Mouse (Mus musculus) macrophage (primary cell): ENCODE results near the gene Inpp5a. TPM values are rescaled to one million over a fixed set of nuclear protein-coding genes. Genes with fewer than 3 reads are reported as not detected.
"Not testable (repeated sequence)": the region's sequence is repeated elsewhere in the genome, so short reads cannot be mapped to it uniquely, and the experiment has no call there.

ENCODE experiments used
- H3K27ac ChIP-seq: fragments of 350-480 bp; formaldehyde crosslinking; 2 replicates; pipeline ENCODE4 v1.9.0; 2021
- H3K36me3 ChIP-seq: fragments of 350-480 bp; formaldehyde crosslinking; 2 replicates; pipeline ENCODE4 v1.9.0; 2021; ENCODE audit errors: inconsistent target
- H3K4me3 ChIP-seq: fragments of 350-480 bp; formaldehyde crosslinking; 2 replicates; pipeline ENCODE4 v1.9.0; 2021; ENCODE audit errors: inconsistent target
- H3K79me2 ChIP-seq: fragments of 350-480 bp; formaldehyde crosslinking; 2 replicates; pipeline ENCODE4 v1.9.0; 2021; ENCODE audit errors: inconsistent target
- WGBS: methylation state at CpG from one replicate; pipeline ENCODE4 v1.1.7; 2026; ENCODE audit warnings: inconsistent platforms; ENCODE audit not compliant: missing documents; 5-methylcytosine and 5-hydroxymethylcytosine counted together
- polyA plus RNA-seq: library from polyadenylated mRNA; stranded (reverse); fragments of 250-400 nt; gene quantifications from 3 replicates; pipeline ENCODE4 v1.2.4, GENCODE M21; 2018; ENCODE audit warnings: inconsistent platforms

Gene Inpp5a
- polyA plus RNA-seq, 1 experiment from 2014 or later = 13.1 TPM

GRCm38 (mm10) chr7:139401791-139402190, 12.9 kb downstream of the Inpp5a start:
- Histone ChIP-seq H3K27ac (no peak overlapping the region), H3K4me3 (no peak overlapping the region), H3K79me2 (peaks cover 49% of the 10 kb centered on the region; the same call in 1 of the 2 replicates), H3K36me3 (no peaks in the 10 kb centered on the region)
- 88% methylated on average over 8 of the region's 8 CpGs for WGBS

- Histone ChIP-seq H3K79me2 (peaks cover 41% of the 10 kb centered on the region; the same call in 1 of the 2 replicates), H3K4me3 (no peak overlapping the region), H3K27ac (no peak overlapping the region), H3K36me3 (no peaks in the 10 kb centered on the region)
- 12% methylated on average over 4 of the region's 4 CpGs for WGBS
These were observed 13.8 kb downstream of the Inpp5a start for GRCm38 (mm10) chr7:139402721-139403120.

- H3K79me2 ChIP-seq = peaks cover 25% of the 10 kb centered on the region; the same call in 1 of the 2 replicates
- WGBS = 86% methylated on average over 2 of the region's 2 CpGs
- H3K27ac ChIP-seq = no peak overlapping the region
- no peak overlapping the region for H3K4me3 ChIP-seq
- no peaks in the 10 kb centered on the region for H3K36me3 ChIP-seq
These were observed 17.7 kb downstream of the Inpp5a start for GRCm38 (mm10) chr7:139406581-139406980.

- no peak overlapping the region for H3K4me3 ChIP-seq
- no peak overlapping the region for H3K27ac ChIP-seq
- peaks cover 28% of the 10 kb centered on the region; the same call in 1 of the 2 replicates for H3K79me2 ChIP-seq
- H3K36me3 ChIP-seq = no peaks in the 10 kb centered on the region
These were observed 19.1 kb downstream of the Inpp5a start for GRCm38 (mm10) chr7:139407966-139408365.

- WGBS = 89% methylated on average over 5 of the region's 5 CpGs
- Histone ChIP-seq H3K79me2 (peaks cover 38% of the 10 kb centered on the region; the same call in 1 of the 2 replicates), H3K36me3 (no peaks in the 10 kb centered on the region)
These were observed 21.0 kb downstream of the Inpp5a start for GRCm38 (mm10) chr7:139409903-139410302.

GRCm38 (mm10) chr7:139412223-139412950, 23.5 kb downstream of the Inpp5a start:
- Histone ChIP-seq H3K79me2 (peaks cover 52% of the 10 kb centered on the region; the same call in 1 of the 2 replicates), H3K36me3 (no peaks in the 10 kb centered on the region), H3K4me3 (no peak overlapping the region), H3K27ac (no peak overlapping the region)
- WGBS = 16% methylated on average over 8 of the region's 8 CpGs

More at GRCm38 (mm10) chr7:139409903-139410302, 21.0 kb downstream of the Inpp5a start:
- H3K27ac ChIP-seq = no peak overlapping the region
- no peak overlapping the region for H3K4me3 ChIP-seq

GRCm38 (mm10) chr7:139413400-139413799, 24.5 kb downstream of the Inpp5a start:
- H3K79me2 ChIP-seq = peaks cover 63% of the 10 kb centered on the region; the same call in 1 of the 2 replicates
- 97% methylated on average over 3 of the region's 3 CpGs for WGBS
- no peaks in the 10 kb centered on the region for H3K36me3 ChIP-seq
- no peak overlapping the region for H3K27ac ChIP-seq
- H3K4me3 ChIP-seq = no peak overlapping the region

- H3K36me3 ChIP-seq = no peaks in the 10 kb centered on the region
- H3K4me3 ChIP-seq = no peak overlapping the region
- H3K79me2 ChIP-seq = peaks cover 64% of the 10 kb centered on the region; the same call in 1 of the 2 replicates
- H3K27ac ChIP-seq = no peak overlapping the region
These were observed 26.8 kb downstream of the Inpp5a start for GRCm38 (mm10) chr7:139415616-139416225.

GRCm38 (mm10) chr7:139418371-139418770, 29.5 kb downstream of the Inpp5a start:
- H3K36me3 ChIP-seq = no peaks in the 10 kb centered on the region
- no peak overlapping the region for H3K27ac ChIP-seq
- H3K79me2 ChIP-seq = peaks cover 50% of the 10 kb centered on the region; the same call in 1 of the 2 replicates
- no peak overlapping the region for H3K4me3 ChIP-seq
- WGBS = 100% methylated on average over 1 of the region's 1 CpGs

- Histone ChIP-seq H3K4me3 (no peak overlapping the region), H3K79me2 (peaks cover 11% of the 10 kb centered on the region; the same call in 1 of the 2 replicates), H3K27ac (no peak overlapping the region), H3K36me3 (no peaks in the 10 kb centered on the region)
- WGBS = 94% methylated on average over 6 of the region's 6 CpGs
These were observed 33.9 kb downstream of the Inpp5a start for GRCm38 (mm10) chr7:139422827-139423226.

- no peaks in the 10 kb centered on the region for H3K36me3 ChIP-seq
- peaks cover 10% of the 10 kb centered on the region; the same call in 1 of the 2 replicates for H3K79me2 ChIP-seq
- no peak overlapping the region for H3K4me3 ChIP-seq
- 19% methylated on average over 5 of the region's 5 CpGs for WGBS
- H3K27ac ChIP-seq = peak overlapping the region; percentile 59
These were observed 45.4 kb downstream of the Inpp5a start for GRCm38 (mm10) chr7:139434095-139434830.

GRCm38 (mm10) chr7:139434931-139435330, 46.0 kb downstream of the Inpp5a start:
- peak overlapping the region; percentile 59 for H3K27ac ChIP-seq
- H3K79me2 ChIP-seq = peaks cover 10% of the 10 kb centered on the region; the same call in 1 of the 2 replicates
- not testable (repeated sequence) for H3K36me3 ChIP-seq, H3K4me3 ChIP-seq
- WGBS = 94% methylated on average over 2 of the region's 2 CpGs

- Histone ChIP-seq H3K79me2 (peaks cover 10% of the 10 kb centered on the region; the same call in 1 of the 2 replicates), H3K36me3 (no peaks in the 10 kb centered on the region), H3K4me3 (no peak overlapping the region), H3K27ac (no peak overlapping the region)
These were observed 46.8 kb downstream of the Inpp5a start for GRCm38 (mm10) chr7:139435749-139436148.

- WGBS = 92% methylated on average over 7 of the region's 7 CpGs
- Histone ChIP-seq H3K36me3 (no peaks in the 10 kb centered on the region), H3K27ac (no peak overlapping the region), H3K79me2 (peaks cover 10% of the 10 kb centered on the region; the same call in 1 of the 2 replicates), H3K4me3 (no peak overlapping the region)
These were observed 48.0 kb downstream of the Inpp5a start for GRCm38 (mm10) chr7:139436951-139437350.
